ENCODE assay signal across 8 mouse cellular contexts in the genomic region with DNA sequence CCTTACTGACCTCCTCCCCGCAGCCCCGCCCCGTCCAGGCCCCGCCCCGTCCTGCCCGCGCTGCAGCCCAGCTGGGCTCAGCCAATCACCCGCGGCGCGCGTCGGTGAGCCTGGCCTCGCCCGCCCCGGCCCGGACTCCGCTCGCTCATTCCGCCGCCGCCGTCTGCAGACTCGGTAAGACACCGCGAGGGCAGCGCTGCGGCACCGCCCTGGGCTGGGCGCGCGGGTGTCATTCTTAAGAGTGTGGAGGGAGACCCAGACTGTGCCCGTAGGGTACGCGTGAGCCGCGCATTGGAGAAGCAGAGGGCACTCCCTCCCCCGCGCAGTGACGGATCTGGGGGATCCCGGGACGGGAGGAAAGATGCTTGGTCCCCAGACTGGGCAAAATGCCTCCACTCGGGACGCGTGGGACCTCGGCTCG. TPM values are rescaled to one million over a fixed set of nuclear protein-coding genes. Genes with fewer than 3 reads are reported as not detected.
DNase-seq lines count a peak whose midpoint lies in the region; ATAC-seq and TF ChIP-seq lines count a peak whose summit lies in the region.

No protein-coding gene starts in this region.

- H3K9ac ChIP-seq in CH12.LX (ENCODE audit: insufficient read depth, low read depth), result peak overlapping the region; percentile 51
- peak overlapping the region; percentile 87 for H3K9ac ChIP-seq in heart, embryonic 14.5 days (ENCODE audit: low read length)
- peak overlapping the region; percentile 73 for H3K9ac ChIP-seq in neural tube, embryonic 13.5 days

- H3K79me2 ChIP-seq in CH12.LX (replicated peaks; ENCODE audit: control insufficient read depth, extremely low read depth, insufficient read depth, poor library complexity, severe bottlenecking), result no peaks in the 10 kb centered on the region

- no peak for TF ChIP-seq EP300 in CH12.LX (IDR thresholded peaks at IDR 0.05; ENCODE audit: low read length)

- peaks cover 18% of the 10 kb centered on the region for H3K27me3 ChIP-seq in CH12.LX (replicated peaks)
- H3K27me3 ChIP-seq in heart, embryonic 14.5 days (ENCODE audit: control insufficient read depth, insufficient read depth, low read length), result no peaks in the 10 kb centered on the region
- H3K27me3 ChIP-seq in neural tube, embryonic 13.5 days, result peaks cover 64% of the 10 kb centered on the region

- peaks cover 2 to 29% of the 10 kb centered on the region in 2 experiments for H3K4me1 ChIP-seq in CH12.LX (ENCODE audit: control insufficient read depth in 1 of 2, insufficient read depth in 2 of 2)
- H3K4me1 ChIP-seq in heart, embryonic 14.5 days (ENCODE audit: control insufficient read depth in 2 of 2, insufficient read depth in 2 of 2, low read length in 2 of 2), result peaks cover 25 to 28% of the 10 kb centered on the region in 2 experiments
- peaks cover 50% of the 10 kb centered on the region for H3K4me1 ChIP-seq in neural tube, embryonic 13.5 days (replicated peaks)

- in situ Hi-C loops in CH12.LX (cut with MboI; ENCODE audit: low pct_ligation_motif_present, low pct_unique_long_range_greater_than_20kb, low sequenced_read_pairs), result no loop called here

- H3K4me2 ChIP-seq in CH12.LX (ENCODE audit: insufficient read depth, low read depth, poor library complexity, severe bottlenecking), result peak overlapping the region; percentile 90
- peak overlapping the region; percentile 99 for H3K4me2 ChIP-seq in heart, embryonic 14.5 days (ENCODE audit: low read length)
- peak overlapping the region; percentile 82 for H3K4me2 ChIP-seq in neural tube, embryonic 13.5 days

- H3K9me3 ChIP-seq in CH12.LX (replicated peaks; ENCODE audit: low read length), result peaks cover 5% of the 10 kb centered on the region
- H3K9me3 ChIP-seq in heart, embryonic 14.5 days (ENCODE audit: control insufficient read depth, low read length), result no peaks in the 10 kb centered on the region
- no peaks in the 10 kb centered on the region for H3K9me3 ChIP-seq in neural tube, embryonic 13.5 days

- H3K4me3 ChIP-seq in CH12.LX (replicated peaks in 1 of 3; ENCODE audit: low read depth in 2 of 3, low read length in 2 of 3, poor library complexity in 1 of 3), result peak overlapping the region; percentile 59 to 72 (median 70)
- peak overlapping the region; percentile 73 to 83 for H3K4me3 ChIP-seq in heart, embryonic 14.5 days (ENCODE audit: control insufficient read depth in 1 of 2, insufficient read depth in 1 of 2, low read depth in 1 of 2, low read length in 2 of 2)
- peak overlapping the region; percentile 51 for H3K4me3 ChIP-seq in neural tube, embryonic 13.5 days

- DNase-seq in CH12.LX (ENCODE audit: extremely low read depth), result peak; percentile 62
- peak; percentile 69 for DNase-seq in c-Kit-positive CD71-negative TER-119-negative erythroid progenitor cells, embryonic 14.5 days (ENCODE audit: low read depth)
- DNase-seq in fibroblast of lung, adult 2 months (ENCODE audit: low read depth), result peak; percentile 43
- DNase-seq in kidney, postnatal 10 days, result peak; percentile 97
- DNase-seq in lung, adult 18-20 months, result peak; percentile 90 to 92
- DNase-seq in testis, postnatal 14 days (ENCODE audit: low spot score), result peak; percentile 82

- WGBS in heart, embryonic 14.5 days, result 1% methylated on average over 44 of the region's 47 CpGs
- WGBS in neural tube, embryonic 13.5 days, result under 1% methylated on average over 47 of the region's 47 CpGs

- no peak for TF ChIP-seq RAD21 in CH12.LX (IDR thresholded peaks at IDR 0.05; ENCODE audit: low read depth, low read length)

- dilution Hi-C loops in CH12.LX (cut with MboI; ENCODE audit: extremely low pct_ligation_motif_present, extremely low pct_unique_long_range_greater_than_20kb, low sequenced_read_pairs), result no loop called here

- H3K36me3 ChIP-seq in CH12.LX (replicated peaks in 1 of 2; ENCODE audit: control insufficient read depth in 1 of 2, insufficient read depth in 1 of 2, low read length in 1 of 2), result no peaks in the 10 kb centered on the region
- H3K36me3 ChIP-seq in heart, embryonic 14.5 days (ENCODE audit: control insufficient read depth, insufficient read depth, low read length), result no peaks in the 10 kb centered on the region
- no peaks in the 10 kb centered on the region for H3K36me3 ChIP-seq in neural tube, embryonic 13.5 days

- H3K27ac ChIP-seq in CH12.LX (ENCODE audit: insufficient read depth, low read depth), result no peak overlapping the region
- peak overlapping the region; percentile 95 to 98 for H3K27ac ChIP-seq in heart, embryonic 14.5 days (replicated peaks in 1 of 2; ENCODE audit: control insufficient read depth in 1 of 2, insufficient read depth in 1 of 2, low read depth in 2 of 2, low read length in 2 of 2)
- H3K27ac ChIP-seq in neural tube, embryonic 13.5 days (replicated peaks), result no peak overlapping the region

- peak; percentile 81 for ATAC-seq in heart, embryonic 14.5 days (ENCODE audit: insufficient number of reproducible peaks, insufficient read depth, low FRiP score, low read depth)
- peak; percentile 68 for ATAC-seq in neural tube, embryonic 13.5 days (ENCODE audit: low read depth)

- no peak for TF ChIP-seq CTCF in CH12.LX (conservative IDR thresholded peaks at IDR 0.05 in 1 of 2, IDR thresholded peaks at IDR 0.05 in 1 of 2; ENCODE audit: low read depth in 2 of 2, low read length in 2 of 2)

- TF ChIP-seq POLR2A in CH12.LX (IDR thresholded peaks at IDR 0.05; ENCODE audit: low read depth, low read length), result peak; percentile 65

TF ChIP-seq in CH12.LX, 34 proteins besides CTCF, POLR2A, EP300 and RAD21:
- no peak for TF ChIP-seq KAT2A (IDR thresholded peaks at IDR 0.05; ENCODE audit: insufficient replicate concordance, low read length)
- TF ChIP-seq SIN3A (IDR thresholded peaks at IDR 0.05; ENCODE audit: low read length), result no peak
- TF ChIP-seq TCF12 (IDR thresholded peaks at IDR 0.05; ENCODE audit: low read depth, low read length), result peak; percentile 66; the same call in 1 of the 2 replicates
- TF ChIP-seq MXI1 (IDR thresholded peaks at IDR 0.05; ENCODE audit: low read depth, low read length), result peak; percentile 30; the same call in 1 of the 2 replicates
- TF ChIP-seq NELFE (IDR thresholded peaks at IDR 0.05; ENCODE audit: low read depth, low read length), result 0 out of 2 replicates have a peak, but pooled peaks have one; percentile 31
- TF ChIP-seq GABPA (IDR thresholded peaks at IDR 0.05; ENCODE audit: insufficient replicate concordance, low read depth, low read length), result no peak
- TF ChIP-seq SMC3 (IDR thresholded peaks at IDR 0.05; ENCODE audit: low read depth, low read length), result no peak

RNA-seq across cellular contexts. Expression of a gene that starts 1.1 kb away (rescaled TPM):
- 4.5 and 4.6 TPM in 2 replicates for total RNA-seq in CH12.LX (2012; rRNA removed)
- total RNA-seq in CH12.LX (2014; rRNA removed), result 0.77 and 0.81 TPM in 2 replicates
- 2.3 and 2.6 TPM in 2 replicates for polyA plus RNA-seq in CH12.LX (2012; ENCODE audit: insufficient read length, low read depth)
- 29.2 and 34.9 TPM in 2 replicates for polyA plus RNA-seq in heart, embryonic 14.5 days (2014; fragmentation: Nextera tagmentation; extraction: Ambion mirVana)
- 16.1 and 19.3 TPM in 2 replicates for polyA plus RNA-seq in neural tube, embryonic 13.5 days (2015; fragmentation: Nextera tagmentation; extraction: Ambion mirVana)

RNA-seq across cellular contexts. Expression of a gene that starts 40.4 kb away (rescaled TPM):
- total RNA-seq in CH12.LX (2012; rRNA removed) (11.0 and 11.2 TPM in 2 replicates), CH12.LX (2014; rRNA removed) (7.1 and 7.6 TPM in 2 replicates)
- 10.1 and 10.3 TPM in 2 replicates for polyA plus RNA-seq in CH12.LX (2012; ENCODE audit: insufficient read length, low read depth)
- polyA plus RNA-seq in heart, embryonic 14.5 days (2014; fragmentation: Nextera tagmentation; extraction: Ambion mirVana), result 4.1 and 4.8 TPM in 2 replicates
- polyA plus RNA-seq in neural tube, embryonic 13.5 days (2015; fragmentation: Nextera tagmentation; extraction: Ambion mirVana), result 9.6 and 10.2 TPM in 2 replicates

RNA-seq across cellular contexts. Expression of a gene that starts 40.5 kb away (rescaled TPM):
- total RNA-seq in CH12.LX (2012; rRNA removed), result 86.0 and 114 TPM in 2 replicates
- total RNA-seq in CH12.LX (2014; rRNA removed), result 129 and 145 TPM in 2 replicates
- polyA plus RNA-seq in CH12.LX (2012; ENCODE audit: insufficient read length, low read depth), result 116 and 121 TPM in 2 replicates
- 102 and 112 TPM in 2 replicates for polyA plus RNA-seq in heart, embryonic 14.5 days (2014; fragmentation: Nextera tagmentation; extraction: Ambion mirVana)
- 105 and 112 TPM in 2 replicates for polyA plus RNA-seq in neural tube, embryonic 13.5 days (2015; fragmentation: Nextera tagmentation; extraction: Ambion mirVana)

Comparison
In these comparisons a context has a peak if more than half of its experiments do, and no peak if none do; other contexts are left out.
1. DNase-seq: peak in every context shown above with its lines; median percentile 97 in kidney, postnatal 10 days; 91 in lung, adult 18-20 months; 82 in testis, postnatal 14 days; 69 in c-Kit-positive CD71-negative TER-119-negative erythroid progenitor cells, embryonic 14.5 days; 62 in CH12.LX; 43 in fibroblast of lung, adult 2 months.
2. H3K27ac ChIP-seq: peak in heart, embryonic 14.5 days (2 of 2); none in CH12.LX (single experiment) and neural tube, embryonic 13.5 days (single experiment).
3. Peak in every context shown above with its lines, with median percentiles within 50 percentile points of each other: H3K4me2 ChIP-seq, H3K4me3 ChIP-seq and H3K9ac ChIP-seq.